Mouse (Mus musculus) heart, embryonic 14.5 days (tissue): Measurements from ENCODE around the gene Tmem88b. TPM values are rescaled to one million over a fixed set of nuclear protein-coding genes. Genes with fewer than 3 reads are reported as not detected.

ENCODE experiments used
- ATAC-seq: fragments of 200-750 bp; cut with Nextera tagmentation; 2 replicates; pipeline ENCODE4 v1.8.0; 2017; ENCODE audit warnings: low read depth, moderate TSS enrichment; ENCODE audit not compliant: insufficient number of reproducible peaks, insufficient read depth, low FRiP score
- H3K27ac ChIP-seq, 2 experiments: fragments of 200-500 bp in 1 of 2; fragments of 300-500 bp in 1 of 2; sonication (generic) in 1 of 2; replicated peaks in 1 of 2; 2 replicates each; pipeline ENCODE4 v1.5.1; 2012 to 2014; ENCODE audit warnings: low read depth in 2 of 2, low read length in 2 of 2, control low read depth in 1 of 2, mild to moderate bottlenecking in 1 of 2, mixed read lengths in 1 of 2; ENCODE audit not compliant: control insufficient read depth in 1 of 2, insufficient read depth in 1 of 2
- H3K27me3 ChIP-seq: fragments of 300-500 bp; sonication (generic); 2 replicates; pipeline ENCODE4 v1.6.1; 2014; ENCODE audit warnings: mild to moderate bottlenecking, low read length, control low read depth; ENCODE audit not compliant: control insufficient read depth, insufficient read depth
- H3K36me3 ChIP-seq: fragments of 300-500 bp; sonication (generic); 2 replicates; pipeline ENCODE4 v1.6.1; 2014; ENCODE audit warnings: mild to moderate bottlenecking, control low read depth, low read length, mixed read lengths; ENCODE audit not compliant: control insufficient read depth, insufficient read depth
- H3K4me1 ChIP-seq, 2 experiments: fragments of 200-500 bp in 1 of 2; fragments of 300-500 bp in 1 of 2; sonication (generic) in 1 of 2; 2 replicates each; pipeline ENCODE4 v1.6.1; 2012 to 2014; ENCODE audit warnings: low read length in 2 of 2, control low read depth in 1 of 2, mixed read lengths in 1 of 2; ENCODE audit not compliant: control insufficient read depth in 2 of 2, insufficient read depth in 2 of 2
- H3K4me2 ChIP-seq: fragments of 300-500 bp; sonication (generic); 2 replicates; pipeline ENCODE4 v1.6.1; 2014; ENCODE audit warnings: mild to moderate bottlenecking, low read length
- H3K4me3 ChIP-seq, 2 experiments: fragments of 200-500 bp in 1 of 2; fragments of 300-500 bp in 1 of 2; sonication (generic) in 1 of 2; 2 replicates each; pipeline ENCODE4 v1.5.1; 2012 to 2014; ENCODE audit warnings: low read length in 2 of 2, mild to moderate bottlenecking in 2 of 2, control low read depth in 1 of 2, low read depth in 1 of 2, moderate library complexity in 1 of 2; ENCODE audit not compliant: control insufficient read depth in 1 of 2, insufficient read depth in 1 of 2
- H3K9ac ChIP-seq: fragments of 300-500 bp; sonication (generic); 2 replicates; pipeline ENCODE4 v1.6.1; 2014; ENCODE audit warnings: mild to moderate bottlenecking, low read length
- H3K9me3 ChIP-seq: fragments of 300-500 bp; sonication (generic); 2 replicates; pipeline ENCODE4 v1.6.1; 2016; ENCODE audit warnings: low read length, control low read depth; ENCODE audit not compliant: control insufficient read depth
- WGBS: fragments of 180-500 bp; shearing (Covaris S2); extraction: QIAGEN DNeasy Blood & Tissue Kit; methylation state at CpG from one replicate; pipeline ENCODE4 v1.1.7; 2014; 5-methylcytosine and 5-hydroxymethylcytosine counted together
- polyA plus RNA-seq: library from polyadenylated mRNA; unstranded; fragments of >200 nt; fragmentation: Nextera tagmentation; extraction: Ambion mirVana; gene quantifications from 2 replicates; pipeline ENCODE4 v1.2.1, GENCODE M21; 2014

Gene Tmem88b
- polyA plus RNA-seq, 1 experiment from 2014 or later: 2.5 TPM

DNA sequence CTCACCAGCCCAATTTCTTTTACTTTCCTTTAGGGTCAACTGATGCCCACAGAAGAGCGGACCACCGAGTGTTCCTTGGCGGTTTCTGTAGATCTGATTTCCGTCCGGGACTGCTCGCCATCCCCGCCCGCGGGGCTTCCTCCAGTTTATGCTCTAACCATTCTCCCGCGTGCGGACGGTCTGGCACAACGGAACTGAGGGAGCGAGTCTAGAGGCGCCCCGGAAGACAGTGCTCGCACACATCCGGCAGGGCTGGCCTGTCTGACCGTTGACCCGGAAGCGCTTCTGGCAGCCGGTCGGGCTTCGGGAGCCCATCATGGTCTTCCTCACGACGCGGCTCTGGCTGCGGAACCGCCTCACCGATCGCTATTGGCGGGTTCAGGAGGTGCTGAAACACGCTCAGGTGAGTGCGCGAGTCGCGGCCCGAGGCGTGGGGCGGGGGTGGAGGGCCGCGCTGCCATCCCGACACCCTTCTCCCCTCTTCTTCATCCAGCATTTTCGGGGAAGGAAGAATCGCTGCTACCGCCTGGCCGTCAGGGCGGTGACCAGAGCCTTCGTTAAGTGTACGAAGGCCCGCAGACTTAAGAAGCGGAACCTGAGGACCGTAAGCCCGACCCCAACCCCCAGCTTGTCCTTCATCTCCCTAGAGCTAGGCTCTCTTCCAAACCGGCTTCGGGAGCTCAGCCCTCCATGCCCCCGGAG is 17.8 kb upstream of the Tmem88b start:
- whole genome bisulfite sequencing: under 1% methylated on average over 58 of the region's 58 CpGs
- peak overlapping the region; percentile 73 to 74 for H3K4me3 ChIP-seq

GRCm38 (mm10) chr4:155802741-155803339 is 17.2 kb upstream of the Tmem88b start, which contains the start of gene Mrpl20:
Gene Mrpl20, plus strand, starts transcription at chr4:155802878.
- no peaks in the 10 kb centered on the region for H3K27me3 ChIP-seq
- peak within 1 kb of the TSS; percentile 40 to 48 for H3K27ac ChIP-seq
- peak within 1 kb of the TSS; percentile 79 for H3K4me2 ChIP-seq
- 6% methylated on average over 12 of the region's 12 CpGs for WGBS
- no peak for ATAC-seq
- peaks cover 6 to 14% of the 10 kb centered on the region in 2 experiments for H3K4me1 ChIP-seq
- H3K9ac ChIP-seq: peak within 1 kb of the TSS; percentile 83
- peaks cover 27% of the 10 kb centered on the region for H3K36me3 ChIP-seq
- H3K4me3 ChIP-seq: peak within 1 kb of the TSS; percentile 73 to 74
- no peaks in the 10 kb centered on the region for H3K9me3 ChIP-seq

More for the DNA sequence above, 17.8 kb upstream of the Tmem88b start:
- Histone ChIP-seq H3K27me3 (no peaks in the 10 kb centered on the region), H3K4me1 (peaks cover 6 to 14% of the 10 kb centered on the region in 2 experiments), H3K4me2 (peak overlapping the region; percentile 79), H3K9ac (peak overlapping the region; percentile 83), H3K9me3 (no peaks in the 10 kb centered on the region), H3K27ac (peak overlapping the region; percentile 40 to 48), H3K36me3 (peaks cover 34% of the 10 kb centered on the region)
- peak; percentile 96 for ATAC-seq

- Histone ChIP-seq H3K9me3 (no peaks in the 10 kb centered on the region), H3K4me3 (no peak overlapping the region), H3K4me2 (no peak overlapping the region), H3K9ac (no peak overlapping the region), H3K36me3 (peaks cover 20% of the 10 kb centered on the region), H3K27me3 (no peaks in the 10 kb centered on the region; the same call in 1 of the 2 replicates), H3K4me1 (peaks cover 6 to 14% of the 10 kb centered on the region in 2 experiments), H3K27ac (no peak overlapping the region)
- 100% methylated on average over 1 of the region's 1 CpGs for WGBS
- no peak for ATAC-seq
These were observed 16.4 kb upstream of the Tmem88b start for GRCm38 (mm10) chr4:155802075-155802474.

DNA sequence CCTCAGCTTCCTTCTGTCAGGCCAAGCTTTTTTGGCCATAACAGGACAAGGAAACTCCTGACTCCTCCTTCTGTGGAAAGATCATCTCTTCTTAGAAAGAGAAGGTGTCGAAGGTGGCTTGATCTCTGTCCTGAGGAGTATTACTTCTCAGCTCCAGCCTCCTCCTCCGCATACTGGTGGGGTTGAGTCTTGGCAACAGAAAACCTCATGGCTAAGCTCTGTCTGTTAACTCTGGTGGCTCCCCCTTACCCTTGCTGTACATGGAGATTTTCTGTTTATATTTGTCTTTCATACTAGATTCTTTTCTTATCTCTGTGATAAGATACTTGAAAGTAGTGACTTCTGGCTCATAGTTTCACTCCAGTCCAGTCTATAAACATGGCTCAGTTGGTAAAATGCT is 8.1 kb upstream of the Tmem88b start:
- H3K27ac ChIP-seq: no peak overlapping the region

GRCm38 (mm10) chr4:155791240-155791933 is 5.7 kb upstream of the Tmem88b start:
- H3K9ac ChIP-seq: no peak overlapping the region
- H3K9me3 ChIP-seq: no peaks in the 10 kb centered on the region
- H3K27ac ChIP-seq: no peak overlapping the region
- no peaks in the 10 kb centered on the region for H3K27me3 ChIP-seq
- 61% methylated on average over 24 of the region's 24 CpGs for WGBS
- H3K4me1 ChIP-seq: no peaks in the 10 kb centered on the region
- ATAC-seq: no peak
- H3K36me3 ChIP-seq: no peaks in the 10 kb centered on the region
- H3K4me2 ChIP-seq: no peak overlapping the region
- no peak overlapping the region for H3K4me3 ChIP-seq

More for the DNA sequence above, 8.1 kb upstream of the Tmem88b start:
- no peak for ATAC-seq
- Histone ChIP-seq H3K36me3 (no peaks in the 10 kb centered on the region), H3K9ac (no peak overlapping the region), H3K27me3 (no peaks in the 10 kb centered on the region; the same call in 1 of the 2 replicates), H3K9me3 (no peaks in the 10 kb centered on the region), H3K4me1 (no peaks in the 10 kb centered on the region), H3K4me3 (no peak overlapping the region), H3K4me2 (no peak overlapping the region)
- 53% methylated on average over 2 of the region's 2 CpGs for WGBS

- H3K4me3 ChIP-seq: no peak overlapping the region
- H3K36me3 ChIP-seq: no peaks in the 10 kb centered on the region
- H3K4me1 ChIP-seq: peaks cover 0 to 4% of the 10 kb centered on the region in 2 experiments; a peak in 2 of 4 replicates
- no peak overlapping the region for H3K27ac ChIP-seq
- ATAC-seq: no peak
- no peaks in the 10 kb centered on the region for H3K9me3 ChIP-seq
- H3K27me3 ChIP-seq: no peaks in the 10 kb centered on the region
- no peak overlapping the region for H3K9ac ChIP-seq
- WGBS: 66% methylated on average over 3 of the region's 3 CpGs
- no peak overlapping the region for H3K4me2 ChIP-seq
These were observed 5.0 kb upstream of the Tmem88b start for GRCm38 (mm10) chr4:155790650-155791161.

DNA sequence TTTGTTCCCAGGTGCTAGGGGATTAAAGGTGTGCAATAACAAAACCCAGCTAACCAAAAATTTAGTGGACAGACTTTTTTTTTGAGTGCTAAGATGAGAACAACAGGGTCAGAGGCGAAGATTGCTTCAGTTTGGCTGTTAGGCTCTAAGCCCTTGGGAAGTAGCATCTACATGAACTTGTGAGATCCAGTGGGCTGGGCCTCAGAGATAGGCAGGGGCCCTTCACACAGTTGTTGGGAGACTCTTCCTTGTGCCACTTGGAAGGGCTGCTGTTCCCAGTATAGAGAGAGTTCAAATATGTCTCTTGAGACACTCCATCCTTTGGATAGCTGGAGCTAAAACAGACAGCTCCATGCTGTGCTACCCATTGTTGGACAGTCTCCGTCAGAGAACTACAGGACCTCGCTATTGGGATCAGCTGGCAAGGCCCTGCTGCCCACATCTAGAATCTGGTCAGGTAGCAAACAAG is 4.4 kb upstream of the Tmem88b start, which contains the start of gene Ankrd65:
Gene Ankrd65 (plus strand): TSS at position 419 of the 469 bp plus-strand sequence.
- Histone ChIP-seq H3K27me3 (no peaks in the 10 kb centered on the region), H3K36me3 (no peaks in the 10 kb centered on the region), H3K27ac (no peak within 1 kb of the TSS), H3K4me3 (no peak within 1 kb of the TSS), H3K9ac (no peak within 1 kb of the TSS), H3K4me1 (peaks cover 4 to 10% of the 10 kb centered on the region in 2 experiments; a peak in 3 of 4 replicates), H3K4me2 (no peak within 1 kb of the TSS), H3K9me3 (no peaks in the 10 kb centered on the region)
- 82% methylated on average over 3 of the region's 3 CpGs for WGBS
- ATAC-seq: no peak
